Mouse (Mus musculus) urinary bladder, postnatal 14 days (tissue): Measurements from ENCODE around the gene Cacna1b.

Source experiments
- DNase-seq: peaks from one replicate; pipeline ENCODE4 v3.0.0; 2021; ENCODE audit warnings: low spot score

Gene Cacna1b

GRCm38 (mm10) chr2:24763115-24763557 is at the start of gene Cacna1b:
TSS of gene Cacna1b (minus strand) at chr2:24763152.
- peak; percentile 22 for DNase-seq

GRCm38 (mm10) chr2:24809746-24810145 is 46.8 kb upstream of the Cacna1b start:
- no peak for DNase-seq

GRCm38 (mm10) chr2:24807691-24808090 is 44.7 kb upstream of the Cacna1b start:
- DNase-seq = no peak

DNA sequence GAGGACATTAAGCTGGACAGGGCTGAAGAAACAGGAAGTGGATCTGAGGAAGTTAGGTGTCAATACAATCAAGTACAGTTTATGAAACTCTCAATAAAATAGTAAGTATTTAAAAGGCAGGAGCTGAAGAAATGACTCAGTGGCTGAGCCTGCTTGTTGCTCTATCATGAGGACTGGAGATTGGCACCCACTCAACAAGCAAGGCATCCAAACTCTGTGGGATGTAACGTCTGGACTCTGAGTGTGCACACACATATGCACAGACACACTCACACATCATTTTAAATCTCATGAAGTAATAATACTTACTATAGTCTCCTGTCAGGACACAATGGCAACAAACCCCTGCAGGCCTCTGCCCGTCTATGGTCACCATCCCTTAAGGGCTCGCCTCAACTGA is 44.1 kb upstream of the Cacna1b start:
- no peak for DNase-seq

DNA sequence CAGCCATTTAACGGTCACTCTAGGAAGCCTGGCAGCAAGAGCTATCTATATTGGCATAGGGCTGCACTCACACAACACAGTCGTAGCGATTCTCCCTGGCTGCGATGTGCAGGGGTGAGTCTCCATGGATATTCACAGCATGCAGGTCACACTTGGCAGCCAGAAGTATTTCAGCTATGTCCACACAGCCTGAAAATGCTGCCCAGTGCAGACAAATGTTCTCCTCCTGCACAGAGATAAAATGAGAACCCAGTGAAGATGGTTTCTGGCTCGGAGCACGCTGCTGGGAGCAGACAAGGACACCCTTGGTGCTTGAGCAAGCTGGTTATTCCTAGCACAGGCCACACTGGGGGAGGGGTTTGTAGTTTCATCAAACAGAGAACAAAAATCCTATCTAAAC is 43.2 kb upstream of the Cacna1b start:
- no peak for DNase-seq

- no peak for DNase-seq
These were observed 42.7 kb upstream of the Cacna1b start for GRCm38 (mm10) chr2:24805621-24806020.

GRCm38 (mm10) chr2:24796833-24797457 is 34.0 kb upstream of the Cacna1b start:
- no peak for DNase-seq

DNA sequence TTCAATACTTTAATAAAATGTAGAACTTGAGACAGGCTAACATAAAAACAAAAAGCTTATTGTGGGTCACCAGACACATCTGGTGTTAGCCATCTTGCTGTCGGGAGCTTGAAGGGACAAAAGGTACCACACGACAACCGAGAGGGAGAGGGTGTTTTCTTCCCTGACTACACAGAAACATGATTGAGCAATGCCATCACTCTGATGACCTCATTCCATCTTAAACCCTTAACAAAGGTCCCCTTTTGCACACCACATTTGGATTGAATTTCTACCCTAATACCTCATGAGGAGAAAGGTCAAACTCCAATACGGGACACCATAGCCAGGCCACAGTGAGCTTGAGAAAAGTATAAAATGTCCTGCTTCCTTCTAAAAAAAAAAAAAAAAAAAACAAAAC is 24.3 kb upstream of the Cacna1b start:
- no peak for DNase-seq

DNA sequence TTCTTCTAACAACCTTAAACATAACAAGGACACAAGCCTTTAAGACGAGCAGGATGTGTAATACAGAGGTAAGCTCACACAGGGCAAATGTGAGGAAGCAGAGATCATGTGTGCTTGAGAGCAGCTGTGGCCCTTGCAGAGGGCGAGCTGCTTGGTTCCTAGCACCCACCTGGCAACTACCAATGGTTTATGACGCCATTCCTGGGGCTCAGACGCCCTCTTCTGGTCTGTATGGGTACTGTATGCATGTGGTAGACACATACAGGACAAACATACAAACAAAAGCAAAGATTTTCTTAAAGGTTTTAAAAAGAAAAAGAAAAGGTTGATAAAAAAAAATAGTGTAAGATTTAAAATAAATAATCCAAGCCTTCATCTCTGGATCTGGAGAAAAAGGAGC is 18.3 kb upstream of the Cacna1b start:
- no peak for DNase-seq

- DNase-seq = no peak
These were observed 13.9 kb upstream of the Cacna1b start for GRCm38 (mm10) chr2:24776831-24777230.

GRCm38 (mm10) chr2:24775951-24776587 is 13.1 kb upstream of the Cacna1b start:
- no peak for DNase-seq

GRCm38 (mm10) chr2:24774832-24775231 is 11.9 kb upstream of the Cacna1b start:
- no peak for DNase-seq

DNA sequence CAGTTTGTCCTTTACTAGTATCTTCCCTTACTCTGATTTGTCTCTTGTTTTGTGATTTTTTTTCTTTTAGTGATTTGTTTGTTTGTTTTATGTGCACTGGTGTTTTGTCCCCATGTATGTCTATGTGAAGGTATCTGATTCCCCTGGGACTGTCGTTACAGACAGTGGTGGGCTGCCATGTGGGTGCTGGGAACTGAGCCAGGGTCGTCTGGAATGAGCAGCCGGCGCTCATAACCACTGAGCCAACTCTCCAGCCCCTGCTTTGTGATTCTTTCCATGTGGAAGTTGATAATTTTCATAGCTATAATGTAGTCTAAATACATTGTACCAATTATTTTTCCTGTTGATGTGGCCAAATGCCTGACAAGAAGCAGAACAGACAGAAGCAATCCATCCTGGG is 7.9 kb upstream of the Cacna1b start:
- DNase-seq = no peak

- no peak for DNase-seq
These were observed 449 bp downstream of the Cacna1b start for GRCm38 (mm10) chr2:24762446-24762960.

GRCm38 (mm10) chr2:24761923-24762445 is 968 bp downstream of the Cacna1b start:
- DNase-seq = peak; percentile 52

- peak; percentile 35 for DNase-seq
These were observed 7.7 kb downstream of the Cacna1b start for GRCm38 (mm10) chr2:24755276-24755675.

- no peak for DNase-seq
These were observed 10.4 kb downstream of the Cacna1b start for GRCm38 (mm10) chr2:24752599-24752998.

GRCm38 (mm10) chr2:24750051-24750450 is 12.9 kb downstream of the Cacna1b start:
- no peak for DNase-seq

- DNase-seq = no peak
These were observed 15.1 kb downstream of the Cacna1b start for GRCm38 (mm10) chr2:24747878-24748277.

GRCm38 (mm10) chr2:24739701-24740100 is 23.3 kb downstream of the Cacna1b start:
- no peak for DNase-seq

GRCm38 (mm10) chr2:24733157-24733556 is 29.8 kb downstream of the Cacna1b start:
- no peak for DNase-seq

GRCm38 (mm10) chr2:24725865-24726264 is 37.1 kb downstream of the Cacna1b start:
- no peak for DNase-seq

- DNase-seq = no peak
These were observed 43.1 kb downstream of the Cacna1b start for GRCm38 (mm10) chr2:24719645-24720379.
